Mouse (Mus musculus) C2C12 (cell line): ENCODE data around the gene Glipr1l1. TPM values are rescaled to one million over a fixed set of nuclear protein-coding genes. Genes with fewer than 3 reads are reported as not detected.
"Not testable (repeated sequence)": the region's sequence is repeated elsewhere in the genome, so short reads cannot be mapped to it uniquely, and the experiment has no call there.

Source experiments
- H3K27me3 ChIP-seq: one replicate; pipeline ENCODE4 v1.6.1; 2011; ENCODE audit not compliant: control insufficient read depth, insufficient read depth, insufficient read length
- H3K36me3 ChIP-seq: one replicate; pipeline ENCODE4 v1.6.1; 2011; ENCODE audit not compliant: control insufficient read depth, insufficient read depth
- H3K4me3 ChIP-seq: one replicate; pipeline ENCODE4 v1.5.1; 2011; ENCODE audit warnings: mild to moderate bottlenecking, control low read depth; ENCODE audit not compliant: poor library complexity, insufficient read depth, severe bottlenecking
- H3K79me2 ChIP-seq: one replicate; pipeline ENCODE4 v1.6.1; 2011; ENCODE audit not compliant: control insufficient read depth, insufficient read depth
- H3K79me3 ChIP-seq: one replicate; pipeline ENCODE4 v1.6.1; 2011; ENCODE audit warnings: low read depth, control low read depth
- H3ac ChIP-seq: one replicate; pipeline ENCODE3; 2011; ENCODE audit warnings: low read depth; ENCODE audit not compliant: control insufficient read depth, insufficient read length
- CEBPB ChIP-seq: IDR thresholded peaks from one replicate; pipeline ENCODE4 v1.6.1; 2011; ENCODE audit warnings: low read depth, mild to moderate bottlenecking, control low read depth, moderate library complexity
- CTCF ChIP-seq: IDR thresholded peaks from one replicate; pipeline ENCODE4 v1.5.1; 2011; ENCODE audit not compliant: control insufficient read depth, insufficient read depth, insufficient read length
- FOSL1 ChIP-seq: IDR thresholded peaks from one replicate; pipeline ENCODE4 v1.8.0; 2011; ENCODE audit warnings: mild to moderate bottlenecking, low read length; ENCODE audit not compliant: poor library complexity, insufficient read depth, severe bottlenecking
- MAX ChIP-seq: IDR thresholded peaks from one replicate; pipeline ENCODE4 v1.6.1; 2011; ENCODE audit warnings: mild to moderate bottlenecking, control low read depth
- MYOD1 ChIP-seq: IDR thresholded peaks from one replicate; pipeline ENCODE4 v1.6.1; 2011; ENCODE audit warnings: low read depth; ENCODE audit not compliant: control insufficient read depth, insufficient read length
- MYOG ChIP-seq: IDR thresholded peaks from one replicate; pipeline ENCODE4 v1.6.1; 2011; ENCODE audit not compliant: control insufficient read depth, insufficient read length; ENCODE audit errors: extremely low read depth
- USF1 ChIP-seq: IDR thresholded peaks from one replicate; pipeline ENCODE4 v1.6.1; 2011; ENCODE audit warnings: low read depth, mild to moderate bottlenecking, control low read depth, moderate library complexity
- polyA plus RNA-seq: library from polyadenylated mRNA; unstranded; fragments of >200 nt; fragmentation: generic; extraction: Trizol; gene quantifications from one replicate; pipeline ENCODE4 v1.2.1, GENCODE M21; 2012; ENCODE audit warnings: missing spikeins

Glipr1l1 gene
- polyA plus RNA-seq, 1 experiment = not detected

DNA sequence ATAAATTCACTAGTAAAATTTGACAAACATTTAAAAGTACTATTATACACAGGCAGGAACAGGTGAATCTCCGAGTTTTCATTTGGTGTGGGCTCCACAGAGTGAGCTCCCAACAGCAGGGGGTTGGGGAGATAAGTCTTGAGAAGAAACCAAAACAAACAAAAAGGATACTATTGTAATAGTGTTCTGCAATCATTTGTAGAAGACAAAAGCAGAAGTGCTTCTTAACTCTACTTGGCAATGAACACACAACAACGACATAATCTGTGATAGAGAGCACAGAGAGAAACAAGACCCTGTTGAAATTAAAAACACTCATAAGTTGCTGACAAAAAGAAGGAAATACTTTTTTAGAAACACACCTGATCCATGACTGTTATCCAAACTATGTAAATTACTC, 20.1 kb downstream of the Glipr1l1 start:
- no peak for TF ChIP-seq FOSL1
- Histone ChIP-seq H3K79me2 (no peaks in the 10 kb centered on the region), H3K36me3 (no peaks in the 10 kb centered on the region), H3K27me3 (no peaks in the 10 kb centered on the region), H3K4me3 (no peak overlapping the region), H3ac (no peak overlapping the region), H3K79me3 (no peaks in the 10 kb centered on the region)

DNA sequence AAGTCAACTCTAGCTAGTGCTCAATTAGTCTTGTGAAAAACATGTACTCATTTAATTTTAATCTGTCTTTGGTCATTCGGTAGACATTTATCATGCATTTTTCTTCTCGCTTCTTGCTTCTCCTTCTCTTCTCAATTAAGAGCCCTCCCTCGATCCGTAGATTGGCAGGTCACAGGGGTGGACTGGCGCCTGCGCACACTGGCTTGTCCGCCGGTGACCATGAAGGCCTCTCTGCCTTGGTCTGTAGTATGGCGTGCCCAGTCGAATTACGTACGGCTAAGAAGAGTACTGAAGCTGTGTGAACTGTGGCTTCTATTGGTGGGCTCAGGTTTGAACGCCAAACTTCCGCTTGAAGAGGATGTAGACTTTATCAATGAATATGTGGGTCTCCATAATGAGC, 23.2 kb downstream of the Glipr1l1 start, which contains the start of gene Glipr1l2:
Gene Glipr1l2 (plus strand): TSS at position 198 of the 400 bp plus-strand sequence.
- no peaks in the 10 kb centered on the region for H3K79me2 ChIP-seq

DNA sequence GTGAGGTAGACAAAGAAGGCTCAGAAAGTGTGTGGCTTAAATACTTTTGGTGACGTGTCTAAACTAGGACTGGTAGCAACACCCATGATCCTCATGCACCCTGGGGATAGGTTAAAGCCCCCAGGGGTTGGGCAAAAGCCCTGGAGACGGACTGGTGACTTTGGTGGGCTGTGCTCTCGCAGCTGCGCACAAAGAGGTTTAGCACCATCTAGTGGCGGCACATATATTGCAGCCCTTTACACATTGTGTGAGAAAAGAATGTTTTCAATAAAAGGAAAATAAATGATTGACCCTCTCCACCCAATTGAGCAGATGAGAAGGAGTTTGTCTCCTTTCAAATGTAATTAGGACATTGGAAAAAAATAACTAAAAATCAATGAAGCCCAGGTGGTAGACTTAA, 45.8 kb downstream of the Glipr1l1 start:
- H3K79me3 ChIP-seq, H3K27me3 ChIP-seq, H3ac ChIP-seq, H3K79me2 ChIP-seq, H3K36me3 ChIP-seq, H3K4me3 ChIP-seq: not testable (repeated sequence)

More for the DNA sequence above, 23.2 kb downstream of the Glipr1l1 start, which contains the start of gene Glipr1l2:
- no peak within 1 kb of the TSS for H3ac ChIP-seq
- H3K27me3 ChIP-seq = no peaks in the 10 kb centered on the region
- no peaks in the 10 kb centered on the region for H3K36me3 ChIP-seq
- H3K79me3 ChIP-seq = no peaks in the 10 kb centered on the region
- H3K4me3 ChIP-seq = no peak within 1 kb of the TSS
- TF ChIP-seq CTCF = no peak
- TF ChIP-seq MAX = no peak
- no peak for TF ChIP-seq MYOG
- TF ChIP-seq MYOD1 = no peak
- TF ChIP-seq FOSL1 = no peak
- TF ChIP-seq USF1 = no peak
- no peak for TF ChIP-seq CEBPB

DNA sequence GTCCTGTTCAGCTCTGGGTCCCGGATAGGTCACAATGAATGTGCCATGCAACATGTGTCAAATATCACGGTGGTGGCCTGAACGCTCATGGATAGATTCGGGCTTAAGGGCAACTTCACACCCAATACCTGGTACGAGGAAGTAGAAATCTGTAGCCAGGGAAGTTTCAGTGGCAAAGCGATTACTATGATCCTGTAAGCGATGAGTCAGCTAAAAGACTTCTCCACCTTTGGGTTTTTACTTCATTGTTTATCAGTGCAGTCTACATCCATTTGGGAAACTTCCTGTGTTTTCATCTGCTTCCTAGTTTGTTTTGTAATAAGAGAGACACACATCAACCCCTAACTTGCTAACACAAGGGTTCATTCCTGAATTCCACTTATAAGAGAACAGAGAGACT, 50.4 kb downstream of the Glipr1l1 start:
- TF ChIP-seq FOSL1 (no peak), USF1 (no peak), MAX (no peak), MYOD1 (no peak), CTCF (no peak), CEBPB (no peak), MYOG (no peak)
- H3ac ChIP-seq = no peak overlapping the region
- no peaks in the 10 kb centered on the region for H3K27me3 ChIP-seq
- H3K4me3 ChIP-seq = no peak overlapping the region
- H3K36me3 ChIP-seq = no peaks in the 10 kb centered on the region
- H3K79me3 ChIP-seq = no peaks in the 10 kb centered on the region
- no peaks in the 10 kb centered on the region for H3K79me2 ChIP-seq

DNA sequence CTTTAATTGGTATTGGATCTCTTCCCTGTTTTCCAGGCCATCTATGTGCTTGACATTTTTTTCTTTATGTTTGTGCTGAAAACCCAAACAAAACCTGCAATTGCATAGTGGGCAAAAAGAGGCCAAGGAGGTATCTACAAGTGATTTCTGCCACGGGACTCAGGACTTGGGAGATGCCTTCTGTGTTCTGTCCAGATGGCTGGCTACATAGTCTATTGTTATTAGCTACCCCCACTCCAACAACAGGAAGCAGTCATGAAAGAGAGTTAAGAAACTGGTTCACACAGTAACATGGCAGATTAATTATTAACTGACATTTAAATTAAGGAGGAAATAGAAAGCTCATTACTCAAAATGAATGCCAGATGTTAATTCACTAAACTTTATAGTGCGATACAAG, 65.1 kb downstream of the Glipr1l1 start:
- not testable (repeated sequence) for H3K36me3 ChIP-seq, H3K27me3 ChIP-seq, H3K4me3 ChIP-seq, H3K79me2 ChIP-seq, H3ac ChIP-seq, H3K79me3 ChIP-seq

DNA sequence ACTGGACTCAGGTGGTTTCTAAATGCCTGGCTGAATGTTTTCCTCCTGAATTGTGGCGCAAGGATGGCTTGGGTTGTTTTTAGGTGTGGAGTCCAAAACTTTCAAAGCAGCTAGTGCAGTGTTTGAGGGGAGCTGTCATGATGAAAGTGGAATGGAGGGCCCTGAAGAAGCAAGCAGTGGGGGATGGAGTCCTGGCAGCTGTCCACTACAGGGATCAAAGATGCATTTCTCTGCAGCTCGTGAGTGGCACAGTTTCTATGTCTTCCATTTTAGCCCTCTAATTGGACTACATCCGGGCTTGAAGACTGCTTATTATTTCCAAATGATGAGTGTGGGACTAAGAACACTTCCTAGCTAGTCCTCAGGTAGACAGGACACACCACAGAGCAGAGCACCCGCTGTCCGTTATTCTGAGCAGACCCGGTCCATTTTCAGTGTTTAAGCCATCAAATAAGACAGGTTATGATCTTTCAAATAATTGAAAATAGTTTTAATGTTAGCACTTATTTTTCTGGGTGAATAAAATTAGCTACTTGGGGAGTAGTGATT, 67.8 kb downstream of the Glipr1l1 start:
- H3K27me3 ChIP-seq, H3K79me2 ChIP-seq, H3ac ChIP-seq, H3K36me3 ChIP-seq, H3K4me3 ChIP-seq, H3K79me3 ChIP-seq: not testable (repeated sequence)

Other genes starting within 250 kb of the Glipr1l1 start
- 10.2 TPM for gene Krr1, start 87.5 kb upstream of the Glipr1l1 start, polyA plus RNA-seq
- 10.3 TPM for gene Glipr1, start 57.6 kb upstream of the Glipr1l1 start, polyA plus RNA-seq
- not detected for gene Glipr1l2, start 23.2 kb downstream of the Glipr1l1 start, polyA plus RNA-seq
- not detected for gene Glipr1l3, start 100.1 kb downstream of the Glipr1l1 start, polyA plus RNA-seq
- 0.01 TPM for gene Caps2, start 103.4 kb downstream of the Glipr1l1 start, polyA plus RNA-seq
- gene Kcnc2, start 210.9 kb downstream of the Glipr1l1 start, polyA plus RNA-seq = 0.16 TPM